Mouse (Mus musculus): ENCODE results near the gene Pla2g15. TPM values are rescaled to one million over a fixed set of nuclear protein-coding genes. Genes with fewer than 3 reads are reported as not detected.

The Pla2g15 gene
- total and polyA plus RNA-seq, 3 experiments: 6.9 to 8.0 (median 7.0) TPM

DNA sequence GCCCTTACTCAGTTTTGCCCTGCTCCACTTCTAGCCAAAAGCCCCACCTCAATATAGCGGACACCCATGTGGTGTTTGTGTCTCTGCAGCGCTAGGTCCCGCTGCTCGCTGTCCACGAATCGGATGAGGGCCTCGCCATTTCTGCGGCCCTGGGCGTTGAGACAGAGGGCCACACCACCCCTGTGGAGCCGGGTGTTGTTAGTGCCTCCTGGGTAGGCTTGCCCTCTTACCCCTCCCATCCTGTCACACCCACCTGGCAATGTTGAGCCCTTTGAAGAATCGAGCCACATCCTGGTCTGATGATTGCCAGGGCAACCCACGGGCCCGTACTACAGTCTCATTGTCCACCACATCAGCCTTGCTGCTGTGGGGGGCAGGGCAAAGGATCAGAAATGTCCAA lies 16.7 kb upstream of the Pla2g15 start:
- Histone ChIP-seq H3K79me2 (replicated peaks; ENCODE audit: control insufficient read depth, extremely low read depth, insufficient read depth, poor library complexity, severe bottlenecking) (no peaks in the 10 kb centered on the region), H3K9me3 (replicated peaks; ENCODE audit: low read length) (peaks cover 9% of the 10 kb centered on the region), H3K4me1 (ENCODE audit: control insufficient read depth in 1 of 2, insufficient read depth in 2 of 2) (no peaks in the 10 kb centered on the region), H3K4me3 (replicated peaks in 1 of 3; ENCODE audit: low read depth in 2 of 3, low read length in 2 of 3, poor library complexity in 1 of 3) (no peak overlapping the region), H3K27me3 (replicated peaks) (no peaks in the 10 kb centered on the region), H3K27ac (ENCODE audit: insufficient read depth, low read depth) (no peak overlapping the region), H3K9ac (ENCODE audit: insufficient read depth, low read depth) (no peak overlapping the region), H3K4me2 (ENCODE audit: insufficient read depth, low read depth, poor library complexity, severe bottlenecking) (no peak overlapping the region), H3K36me3 (replicated peaks in 1 of 2; ENCODE audit: control insufficient read depth in 1 of 2, insufficient read depth in 1 of 2, low read length in 1 of 2) (peaks cover 44 to 72% of the 10 kb centered on the region in 2 experiments)
- dilution Hi-C loops (cut with MboI; ENCODE audit: extremely low pct_ligation_motif_present, extremely low pct_unique_long_range_greater_than_20kb, low sequenced_read_pairs) (no loop called here), in situ Hi-C loops (cut with MboI; ENCODE audit: low pct_ligation_motif_present, low pct_unique_long_range_greater_than_20kb, low sequenced_read_pairs) (no loop called here)
- no peak for DNase-seq (ENCODE audit: extremely low read depth)
- no peak for TF ChIP-seq JUND (conservative IDR thresholded peaks at IDR 0.05; ENCODE audit: low read depth, low read length)
- TF ChIP-seq POLR2A (IDR thresholded peaks at IDR 0.05; ENCODE audit: low read depth, low read length): no peak
- no peak for TF ChIP-seq ZNF384 (IDR thresholded peaks at IDR 0.05; ENCODE audit: low read depth, low read length)
- TF ChIP-seq MAX (IDR thresholded peaks at IDR 0.05; ENCODE audit: low read length): no peak
- no peak for TF ChIP-seq UBTF (IDR thresholded peaks at IDR 0.05; ENCODE audit: low read depth, low read length)
- TF ChIP-seq MXI1 (IDR thresholded peaks at IDR 0.05; ENCODE audit: low read depth, low read length): no peak
- no peak for TF ChIP-seq KAT2A (IDR thresholded peaks at IDR 0.05; ENCODE audit: insufficient replicate concordance, low read length)
- TF ChIP-seq CTCF (conservative IDR thresholded peaks at IDR 0.05 in 1 of 2, IDR thresholded peaks at IDR 0.05 in 1 of 2; ENCODE audit: low read depth in 2 of 2, low read length in 2 of 2): no peak
- TF ChIP-seq ELF1 (IDR thresholded peaks at IDR 0.05; ENCODE audit: low read depth, low read length): no peak
- no peak for TF ChIP-seq RCOR1 (conservative IDR thresholded peaks at IDR 0.05; ENCODE audit: low read depth, low read length)
- no peak for TF ChIP-seq SMC3 (IDR thresholded peaks at IDR 0.05; ENCODE audit: low read depth, low read length)
- TF ChIP-seq TBP (conservative IDR thresholded peaks at IDR 0.05; ENCODE audit: low read depth, low read length): no peak
- no peak for TF ChIP-seq ZKSCAN1 (IDR thresholded peaks at IDR 0.05; ENCODE audit: borderline replicate concordance, low read depth, low read length)
- no peak for TF ChIP-seq USF1 (IDR thresholded peaks at IDR 0.05; ENCODE audit: low read depth, low read length)
- TF ChIP-seq ETS1 (conservative IDR thresholded peaks at IDR 0.05; ENCODE audit: low read depth, low read length): no peak
- TF ChIP-seq MAZ (IDR thresholded peaks at IDR 0.05; ENCODE audit: low read depth, low read length): no peak
- no peak for TF ChIP-seq NELFE (IDR thresholded peaks at IDR 0.05; ENCODE audit: low read depth, low read length)
- no peak for TF ChIP-seq ZMIZ1 (IDR thresholded peaks at IDR 0.05; ENCODE audit: low read depth, low read length)

DNA sequence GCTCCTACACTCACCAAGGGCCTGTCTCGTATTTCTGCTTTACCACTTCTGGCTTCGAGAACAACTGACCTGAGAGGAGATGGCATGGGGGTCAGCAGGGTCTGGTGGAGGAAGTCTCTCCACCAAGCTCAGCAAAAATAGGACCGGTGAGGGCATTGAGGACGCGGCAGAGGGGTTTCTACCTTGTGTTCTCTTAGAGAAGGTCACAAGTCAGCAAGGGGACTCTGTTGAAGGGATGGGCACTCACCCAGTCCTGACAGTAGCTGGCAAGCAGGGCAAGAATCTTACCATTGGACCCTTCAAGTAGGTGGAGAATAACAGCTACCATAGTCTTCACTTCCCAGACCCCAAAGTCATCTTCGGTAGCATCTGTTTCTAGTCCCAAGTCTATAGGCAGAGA lies 16.3 kb upstream of the Pla2g15 start:
- in situ Hi-C loops (cut with MboI; ENCODE audit: low pct_ligation_motif_present, low pct_unique_long_range_greater_than_20kb, low sequenced_read_pairs): no loop called here
- dilution Hi-C loops (cut with MboI; ENCODE audit: extremely low pct_ligation_motif_present, extremely low pct_unique_long_range_greater_than_20kb, low sequenced_read_pairs): no loop called here

More for the DNA sequence above, 16.3 kb upstream of the Pla2g15 start:
- Histone ChIP-seq H3K4me3 (replicated peaks in 1 of 3; ENCODE audit: low read depth in 2 of 3, low read length in 2 of 3, poor library complexity in 1 of 3) (no peak overlapping the region), H3K4me2 (ENCODE audit: insufficient read depth, low read depth, poor library complexity, severe bottlenecking) (no peak overlapping the region), H3K79me2 (replicated peaks; ENCODE audit: control insufficient read depth, extremely low read depth, insufficient read depth, poor library complexity, severe bottlenecking) (no peaks in the 10 kb centered on the region), H3K27ac (ENCODE audit: insufficient read depth, low read depth) (no peak overlapping the region), H3K36me3 (replicated peaks in 1 of 2; ENCODE audit: control insufficient read depth in 1 of 2, insufficient read depth in 1 of 2, low read length in 1 of 2) (peaks cover 39 to 68% of the 10 kb centered on the region in 2 experiments), H3K27me3 (replicated peaks) (no peaks in the 10 kb centered on the region), H3K4me1 (ENCODE audit: control insufficient read depth in 1 of 2, insufficient read depth in 2 of 2) (no peaks in the 10 kb centered on the region), H3K9ac (ENCODE audit: insufficient read depth, low read depth) (no peak overlapping the region), H3K9me3 (replicated peaks; ENCODE audit: low read length) (peaks cover 9% of the 10 kb centered on the region)
- TF ChIP-seq CHD2 (IDR thresholded peaks at IDR 0.05; ENCODE audit: low read length): no peak
- no peak for TF ChIP-seq CHD1 (IDR thresholded peaks at IDR 0.05; ENCODE audit: low read depth, low read length)
- no peak for TF ChIP-seq BHLHE40 (IDR thresholded peaks at IDR 0.05; ENCODE audit: low read depth, low read length)
- no peak for TF ChIP-seq RCOR1 (conservative IDR thresholded peaks at IDR 0.05; ENCODE audit: low read depth, low read length)
- TF ChIP-seq GABPA (IDR thresholded peaks at IDR 0.05; ENCODE audit: insufficient replicate concordance, low read depth, low read length): no peak
- no peak for TF ChIP-seq ELF1 (IDR thresholded peaks at IDR 0.05; ENCODE audit: low read depth, low read length)
- no peak for TF ChIP-seq SMC3 (IDR thresholded peaks at IDR 0.05; ENCODE audit: low read depth, low read length)
- no peak for TF ChIP-seq JUND (conservative IDR thresholded peaks at IDR 0.05; ENCODE audit: low read depth, low read length)
- TF ChIP-seq HCFC1 (IDR thresholded peaks at IDR 0.05; ENCODE audit: low read depth, low read length): no peak
- no peak for TF ChIP-seq JUN (IDR thresholded peaks at IDR 0.05; ENCODE audit: insufficient read depth, low read depth, low read length)
- TF ChIP-seq E2F4 (IDR thresholded peaks at IDR 0.05; ENCODE audit: insufficient replicate concordance, low read depth, low read length): no peak
- no peak for TF ChIP-seq ZKSCAN1 (IDR thresholded peaks at IDR 0.05; ENCODE audit: borderline replicate concordance, low read depth, low read length)
- DNase-seq (ENCODE audit: extremely low read depth): no peak
